Mouse (Mus musculus): Measurements from ENCODE around the gene Zfand3. TPM values are rescaled to one million over a fixed set of nuclear protein-coding genes. Genes with fewer than 3 reads are reported as not detected.

The Zfand3 gene
- polyA plus RNA-seq, 1 experiment from 2014 or later: 34.2 TPM

DNA sequence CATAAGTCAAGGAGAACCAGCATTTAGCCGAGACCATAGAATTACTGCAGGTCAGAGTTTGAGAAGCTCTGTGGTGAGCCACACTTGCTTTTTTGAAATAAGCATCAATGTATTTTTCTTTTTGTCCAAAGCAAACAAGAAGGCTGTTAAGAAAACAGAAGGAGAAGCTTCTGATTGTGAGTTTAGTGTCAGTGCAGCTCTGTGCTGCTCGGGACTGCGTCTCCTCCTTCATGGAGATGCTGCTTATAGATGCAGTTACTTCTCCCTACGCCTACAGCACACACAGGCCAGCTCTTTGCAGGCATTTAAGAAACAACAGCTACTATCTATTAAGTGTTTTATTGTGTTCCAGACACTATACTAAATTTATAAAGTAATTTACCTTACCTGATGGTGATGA, 107.5 kb downstream of the Zfand3 start:
- peaks cover 21% of the 10 kb centered on the region for H3K4me1 ChIP-seq (ENCODE audit: control insufficient read depth, insufficient read depth, low read length)
- ATAC-seq (ENCODE audit: insufficient read depth, low FRiP score): no peak
- no peaks in the 10 kb centered on the region for H3K9me3 ChIP-seq (replicated peaks; ENCODE audit: control insufficient read depth, low read length)
- no peak overlapping the region for H3K4me3 ChIP-seq (replicated peaks; ENCODE audit: low read length)
- H3K4me2 ChIP-seq (ENCODE audit: low read depth, low read length): no peak overlapping the region
- no peaks in the 10 kb centered on the region for H3K36me3 ChIP-seq (ENCODE audit: control insufficient read depth, insufficient read depth, low read length)
- no peak overlapping the region for H3K9ac ChIP-seq (ENCODE audit: low read length)
- H3K27me3 ChIP-seq (ENCODE audit: control insufficient read depth, insufficient read depth, low read length): no peaks in the 10 kb centered on the region
- WGBS: 82% methylated on average over 4 of the region's 4 CpGs
- no peak overlapping the region for H3K27ac ChIP-seq (ENCODE audit: low read length)

DNA sequence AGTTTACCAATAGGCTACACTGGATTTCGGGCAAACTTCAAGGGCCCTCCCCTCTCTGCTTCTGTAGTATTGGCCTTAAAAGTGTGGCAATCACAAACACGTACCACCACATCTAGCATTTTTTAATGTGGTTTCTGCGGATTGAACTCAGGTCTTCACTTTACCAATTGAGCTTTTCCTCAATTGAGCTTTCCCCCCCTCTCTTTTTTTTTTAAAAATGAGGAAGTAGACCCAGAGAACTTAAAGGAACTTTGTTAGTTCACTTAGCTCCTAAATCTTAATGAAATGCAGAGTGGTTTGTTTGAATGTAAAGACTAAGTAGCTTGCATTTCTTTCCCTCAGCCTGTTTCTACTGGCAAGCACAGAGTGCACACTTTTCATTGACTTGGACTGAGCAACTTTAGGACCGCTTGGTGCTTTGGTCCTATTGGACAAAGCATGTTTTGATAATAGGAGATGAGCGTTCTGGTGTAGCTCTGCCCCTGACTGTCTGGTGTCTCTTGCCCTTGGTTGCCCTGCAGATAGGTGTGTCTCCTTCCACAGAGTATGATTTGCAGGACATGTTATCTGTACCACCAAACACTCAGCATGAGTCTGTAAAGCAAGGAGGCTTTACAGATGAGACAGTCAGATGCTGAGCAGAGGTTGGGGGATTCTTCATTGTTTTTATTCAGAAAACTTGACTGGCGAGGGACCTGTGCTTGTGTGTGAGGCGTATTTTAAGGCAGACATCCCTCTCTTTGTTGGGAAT, 108.2 kb downstream of the Zfand3 start:
- H3K27ac ChIP-seq (ENCODE audit: low read length): no peak overlapping the region
- no peak for ATAC-seq (ENCODE audit: insufficient read depth, low FRiP score)
- H3K9me3 ChIP-seq (replicated peaks; ENCODE audit: control insufficient read depth, low read length): no peaks in the 10 kb centered on the region
- H3K4me2 ChIP-seq (ENCODE audit: low read depth, low read length): no peak overlapping the region
- H3K27me3 ChIP-seq (ENCODE audit: control insufficient read depth, insufficient read depth, low read length): no peaks in the 10 kb centered on the region
- 80% methylated on average over 7 of the region's 7 CpGs for WGBS
- H3K36me3 ChIP-seq (ENCODE audit: control insufficient read depth, insufficient read depth, low read length): no peaks in the 10 kb centered on the region
- H3K4me3 ChIP-seq (replicated peaks; ENCODE audit: low read length): no peak overlapping the region
- H3K9ac ChIP-seq (ENCODE audit: low read length): no peak overlapping the region
- peaks cover 23% of the 10 kb centered on the region for H3K4me1 ChIP-seq (ENCODE audit: control insufficient read depth, insufficient read depth, low read length)

DNA sequence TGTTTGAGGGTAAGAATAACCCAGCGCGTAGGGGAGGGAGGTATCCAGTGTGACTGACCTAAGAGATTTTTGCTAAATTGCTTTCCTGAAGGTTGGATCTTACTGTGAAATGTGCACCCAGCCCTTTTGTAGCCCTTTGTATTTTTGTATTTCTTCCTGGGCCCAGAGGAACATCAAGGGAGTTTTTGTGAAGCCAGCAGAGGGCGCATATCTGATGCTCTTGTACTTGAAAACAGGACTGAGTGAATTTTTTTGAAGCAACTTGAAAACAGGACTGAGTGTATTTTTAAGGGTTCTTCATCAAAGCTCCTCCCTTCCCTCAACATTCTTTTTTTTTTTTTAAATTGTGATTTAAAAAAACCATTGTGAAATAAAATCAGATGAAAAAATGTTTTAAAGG, 110.2 kb downstream of the Zfand3 start:
- no peak for ATAC-seq (ENCODE audit: insufficient read depth, low FRiP score)
- Histone ChIP-seq H3K4me1 (ENCODE audit: control insufficient read depth, insufficient read depth, low read length) (peaks cover 26% of the 10 kb centered on the region), H3K36me3 (ENCODE audit: control insufficient read depth, insufficient read depth, low read length) (no peaks in the 10 kb centered on the region), H3K9ac (ENCODE audit: low read length) (no peak overlapping the region), H3K4me3 (replicated peaks; ENCODE audit: low read length) (no peak overlapping the region), H3K27me3 (ENCODE audit: control insufficient read depth, insufficient read depth, low read length) (no peaks in the 10 kb centered on the region), H3K27ac (ENCODE audit: low read length) (no peak overlapping the region), H3K9me3 (replicated peaks; ENCODE audit: control insufficient read depth, low read length) (no peaks in the 10 kb centered on the region), H3K4me2 (ENCODE audit: low read depth, low read length) (no peak overlapping the region)
- 79% methylated on average over 3 of the region's 3 CpGs for WGBS

DNA sequence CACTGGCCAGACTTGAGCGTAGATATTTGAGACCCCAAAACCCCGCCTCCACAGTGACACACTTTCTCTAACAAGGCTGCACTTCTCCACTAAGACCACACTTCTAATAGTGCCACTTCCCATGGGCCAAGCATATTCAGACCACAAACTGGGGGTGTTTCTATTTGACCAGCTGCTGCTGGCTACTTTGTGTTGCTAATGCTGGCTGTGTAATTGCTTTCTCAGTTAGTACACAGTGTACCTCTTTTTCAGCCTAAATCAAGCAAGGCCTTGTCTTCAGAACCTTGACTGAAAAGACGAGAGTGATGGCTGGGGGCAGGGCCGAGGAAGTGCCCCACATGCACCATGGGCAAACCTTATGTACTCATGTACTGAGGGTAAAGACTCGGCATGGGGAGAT, 111.7 kb downstream of the Zfand3 start:
- Histone ChIP-seq H3K36me3 (ENCODE audit: control insufficient read depth, insufficient read depth, low read length) (no peaks in the 10 kb centered on the region), H3K27ac (ENCODE audit: low read length) (no peak overlapping the region), H3K4me3 (replicated peaks; ENCODE audit: low read length) (no peak overlapping the region), H3K9me3 (replicated peaks; ENCODE audit: control insufficient read depth, low read length) (no peaks in the 10 kb centered on the region), H3K9ac (ENCODE audit: low read length) (no peak overlapping the region), H3K27me3 (ENCODE audit: control insufficient read depth, insufficient read depth, low read length) (no peaks in the 10 kb centered on the region), H3K4me2 (ENCODE audit: low read depth, low read length) (no peak overlapping the region), H3K4me1 (ENCODE audit: control insufficient read depth, insufficient read depth, low read length) (peaks cover 14% of the 10 kb centered on the region)
- WGBS: 71% methylated on average over 5 of the region's 5 CpGs
- no peak for ATAC-seq (ENCODE audit: insufficient read depth, low FRiP score)

GRCm38 (mm10) chr17:30118036-30118435, 113.5 kb downstream of the Zfand3 start:
- WGBS: 39% methylated on average over 5 of the region's 5 CpGs
- ATAC-seq (ENCODE audit: insufficient read depth, low FRiP score): no peak
- no peak overlapping the region for H3K4me3 ChIP-seq (replicated peaks; ENCODE audit: low read length)
- no peak overlapping the region for H3K27ac ChIP-seq (ENCODE audit: low read length)
- no peaks in the 10 kb centered on the region for H3K9me3 ChIP-seq (replicated peaks; ENCODE audit: control insufficient read depth, low read length)
- no peak overlapping the region for H3K4me2 ChIP-seq (ENCODE audit: low read depth, low read length)
- peaks cover 11% of the 10 kb centered on the region for H3K4me1 ChIP-seq (ENCODE audit: control insufficient read depth, insufficient read depth, low read length)
- H3K9ac ChIP-seq (ENCODE audit: low read length): no peak overlapping the region
- no peaks in the 10 kb centered on the region for H3K36me3 ChIP-seq (ENCODE audit: control insufficient read depth, insufficient read depth, low read length)
- H3K27me3 ChIP-seq (ENCODE audit: control insufficient read depth, insufficient read depth, low read length): no peaks in the 10 kb centered on the region

- no peaks in the 10 kb centered on the region for H3K27me3 ChIP-seq (ENCODE audit: control insufficient read depth, insufficient read depth, low read length)
- peaks cover 5% of the 10 kb centered on the region for H3K4me1 ChIP-seq (ENCODE audit: control insufficient read depth, insufficient read depth, low read length)
- no peak overlapping the region for H3K4me3 ChIP-seq (replicated peaks; ENCODE audit: low read length)
- WGBS: 94% methylated on average over 3 of the region's 3 CpGs
- H3K36me3 ChIP-seq (ENCODE audit: control insufficient read depth, insufficient read depth, low read length): no peaks in the 10 kb centered on the region
- H3K9me3 ChIP-seq (replicated peaks; ENCODE audit: control insufficient read depth, low read length): no peaks in the 10 kb centered on the region
- no peak for ATAC-seq (ENCODE audit: insufficient read depth, low FRiP score)
- no peak overlapping the region for H3K27ac ChIP-seq (ENCODE audit: low read length)
- no peak overlapping the region for H3K9ac ChIP-seq (ENCODE audit: low read length)
- no peak overlapping the region for H3K4me2 ChIP-seq (ENCODE audit: low read depth, low read length)
Observed at GRCm38 (mm10) chr17:30122278-30122677, 117.7 kb downstream of the Zfand3 start.

DNA sequence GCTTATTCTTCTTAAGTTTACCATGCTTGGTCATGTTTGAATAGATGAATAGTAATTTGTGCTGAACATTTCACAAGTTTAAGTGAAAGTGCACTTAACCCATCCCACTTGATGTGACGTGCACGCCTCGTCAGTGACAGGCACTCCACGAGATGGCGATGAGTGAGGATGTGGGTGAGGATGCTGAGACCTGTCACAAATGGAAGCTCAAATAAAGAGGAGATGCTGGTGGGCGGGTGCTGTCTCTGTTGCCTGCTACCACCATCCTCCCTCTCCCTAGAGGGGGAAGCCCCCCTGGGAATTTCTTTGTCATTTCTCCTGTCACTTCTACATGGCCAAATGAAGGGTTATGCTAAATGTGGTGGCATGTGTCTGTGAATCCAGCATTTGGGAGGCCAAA, 123.9 kb downstream of the Zfand3 start:
- no peaks in the 10 kb centered on the region for H3K9me3 ChIP-seq (replicated peaks; ENCODE audit: control insufficient read depth, low read length)
- ATAC-seq (ENCODE audit: insufficient read depth, low FRiP score): no peak

DNA sequence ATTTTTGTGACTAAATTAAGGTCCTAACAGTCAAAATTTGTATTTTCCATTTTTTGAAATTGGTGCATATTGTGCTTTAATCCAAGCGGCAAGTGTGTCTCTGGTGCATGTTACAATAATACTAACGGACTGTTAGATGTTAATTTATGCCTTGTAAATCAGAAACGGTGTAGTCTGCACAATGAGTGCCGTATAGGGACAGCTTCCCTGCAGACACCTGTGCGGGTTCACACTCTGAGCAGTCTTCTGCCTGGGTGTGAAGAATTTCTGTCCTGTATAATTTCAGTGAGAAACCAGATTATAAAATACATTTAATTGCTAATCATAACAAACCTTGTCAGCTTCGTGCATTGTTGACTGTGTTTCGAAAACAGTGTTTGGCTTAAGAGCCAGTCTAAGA, 124.7 kb downstream of the Zfand3 start:
- H3K36me3 ChIP-seq (ENCODE audit: control insufficient read depth, insufficient read depth, low read length): no peaks in the 10 kb centered on the region
- no peak overlapping the region for H3K9ac ChIP-seq (ENCODE audit: low read length)
- WGBS: 73% methylated on average over 7 of the region's 7 CpGs
- no peaks in the 10 kb centered on the region for H3K27me3 ChIP-seq (ENCODE audit: control insufficient read depth, insufficient read depth, low read length)
- no peak for ATAC-seq (ENCODE audit: insufficient read depth, low FRiP score)
- no peak overlapping the region for H3K4me3 ChIP-seq (replicated peaks; ENCODE audit: low read length)
- no peak overlapping the region for H3K4me2 ChIP-seq (ENCODE audit: low read depth, low read length)
- H3K27ac ChIP-seq (ENCODE audit: low read length): no peak overlapping the region
- H3K9me3 ChIP-seq (replicated peaks; ENCODE audit: control insufficient read depth, low read length): no peaks in the 10 kb centered on the region
- H3K4me1 ChIP-seq (ENCODE audit: control insufficient read depth, insufficient read depth, low read length): peaks cover 3% of the 10 kb centered on the region

More for the DNA sequence above, 123.9 kb downstream of the Zfand3 start:
- Histone ChIP-seq H3K27ac (ENCODE audit: low read length) (no peak overlapping the region), H3K4me1 (ENCODE audit: control insufficient read depth, insufficient read depth, low read length) (no peaks in the 10 kb centered on the region), H3K27me3 (ENCODE audit: control insufficient read depth, insufficient read depth, low read length) (no peaks in the 10 kb centered on the region), H3K4me3 (replicated peaks; ENCODE audit: low read length) (no peak overlapping the region), H3K9ac (ENCODE audit: low read length) (no peak overlapping the region), H3K4me2 (ENCODE audit: low read depth, low read length) (no peak overlapping the region), H3K36me3 (ENCODE audit: control insufficient read depth, insufficient read depth, low read length) (no peaks in the 10 kb centered on the region)
- 86% methylated on average over 6 of the region's 6 CpGs for WGBS

GRCm38 (mm10) chr17:30130326-30130725, 125.8 kb downstream of the Zfand3 start:
- Histone ChIP-seq H3K27ac (ENCODE audit: low read length) (no peak overlapping the region), H3K9me3 (replicated peaks; ENCODE audit: control insufficient read depth, low read length) (no peaks in the 10 kb centered on the region)
- no peak for ATAC-seq (ENCODE audit: insufficient read depth, low FRiP score)

More at GRCm38 (mm10) chr17:30130326-30130725, 125.8 kb downstream of the Zfand3 start:
- H3K4me1 ChIP-seq (ENCODE audit: control insufficient read depth, insufficient read depth, low read length): peaks cover 4% of the 10 kb centered on the region
- no peaks in the 10 kb centered on the region for H3K36me3 ChIP-seq (ENCODE audit: control insufficient read depth, insufficient read depth, low read length)
- WGBS: 88% methylated on average over 4 of the region's 4 CpGs
- no peak overlapping the region for H3K4me2 ChIP-seq (ENCODE audit: low read depth, low read length)
- H3K27me3 ChIP-seq (ENCODE audit: control insufficient read depth, insufficient read depth, low read length): no peaks in the 10 kb centered on the region
- no peak overlapping the region for H3K4me3 ChIP-seq (replicated peaks; ENCODE audit: low read length)
- H3K9ac ChIP-seq (ENCODE audit: low read length): no peak overlapping the region

Measured in stomach, embryonic 16.5 days (tissue).